Mouse (Mus musculus): ENCODE results near the gene Metap1d.

- TF ChIP-seq USF2 (conservative IDR thresholded peaks at IDR 0.05; ENCODE audit: low read depth, low read length) (no peak), CTCF (conservative IDR thresholded peaks at IDR 0.05 in 1 of 2, IDR thresholded peaks at IDR 0.05 in 1 of 2; ENCODE audit: low read depth in 2 of 2, low read length in 2 of 2) (no peak), POLR2A (IDR thresholded peaks at IDR 0.05; ENCODE audit: low read depth, low read length) (no peak), ELF1 (IDR thresholded peaks at IDR 0.05; ENCODE audit: low read depth, low read length) (no peak), RCOR1 (conservative IDR thresholded peaks at IDR 0.05; ENCODE audit: low read depth, low read length) (no peak), EP300 (IDR thresholded peaks at IDR 0.05; ENCODE audit: low read length) (no peak), HCFC1 (IDR thresholded peaks at IDR 0.05; ENCODE audit: low read depth, low read length) (no peak), SIN3A (IDR thresholded peaks at IDR 0.05; ENCODE audit: low read length) (no peak), MXI1 (IDR thresholded peaks at IDR 0.05; ENCODE audit: low read depth, low read length) (no peak), ZMIZ1 (IDR thresholded peaks at IDR 0.05; ENCODE audit: low read depth, low read length) (no peak), ZNF384 (IDR thresholded peaks at IDR 0.05; ENCODE audit: low read depth, low read length) (no peak), NRF1 (IDR thresholded peaks at IDR 0.05; ENCODE audit: low read depth, low read length) (no peak)
Observed at GRCm38 (mm10) chr2:71466103-71466502, 13.0 kb downstream of the Metap1d start.

Measured in CH12.LX (cell line).